Mouse (Mus musculus): ENCODE measurements at regions not wholly inside any gene's neighbourhood (a gene's known extent, or its start where the extent isn't known, plus 50 kb on each side); places are given as distances from the start of the nearest gene placed in this dataset.
A peak's percentile ranks its signal among the peaks of the same experiment; 100 is the strongest.

DNA sequence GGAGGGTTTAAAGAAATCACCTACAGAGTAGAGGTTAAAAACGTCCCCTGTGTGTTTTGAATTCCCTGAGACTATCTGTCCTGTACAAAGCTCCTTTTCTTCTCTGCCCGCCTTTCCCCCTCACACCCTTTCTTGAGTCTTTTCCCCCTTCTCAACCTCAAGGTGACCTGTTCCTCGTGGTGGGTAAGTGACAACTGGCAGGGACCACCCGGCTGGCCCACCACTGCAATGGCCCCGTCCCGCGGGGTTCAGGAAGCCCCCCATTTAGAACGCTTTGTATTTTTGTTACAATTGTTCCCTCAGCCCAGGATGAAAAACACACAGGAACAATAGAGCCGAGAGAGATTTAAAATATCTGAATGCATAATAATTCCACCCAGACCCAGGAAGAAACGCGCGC lies 272.9 kb upstream of the Sox2 start:
- peak; percentile 37 for DNase-seq (ENCODE audit: low spot score)

GRCm38 (mm10) chr3:34371418-34371817 lies 278.8 kb upstream of the Sox2 start:
- DNase-seq (ENCODE audit: low spot score) = no peak

- DNase-seq (ENCODE audit: low spot score) = no peak
These were observed 257.0 kb upstream of the Dnajc19 start for GRCm38 (mm10) chr3:34338100-34338499.

- DNase-seq (ENCODE audit: low spot score) = no peak
These were observed 252.4 kb upstream of the Dnajc19 start for GRCm38 (mm10) chr3:34333555-34333954.

DNA sequence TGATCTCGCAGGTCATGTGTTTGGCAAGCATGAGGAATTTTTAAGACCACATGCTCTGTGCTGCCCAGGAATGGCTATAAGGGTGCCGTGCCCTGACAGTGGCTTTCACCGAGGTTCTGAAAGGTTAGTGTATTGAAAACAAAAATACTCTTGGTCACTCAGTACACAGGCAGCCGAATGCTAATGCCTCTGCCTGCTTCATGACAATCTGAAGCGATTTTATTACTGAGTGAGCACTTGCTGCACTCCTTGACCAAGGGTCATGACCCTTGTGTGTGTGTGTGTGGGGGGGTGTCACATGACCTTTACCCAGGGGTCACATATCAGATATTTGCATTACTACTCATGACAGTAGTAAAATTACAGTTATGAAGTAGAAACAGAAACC lies 250.8 kb upstream of the Dnajc19 start:
- DNase-seq (ENCODE audit: low spot score) = peak; percentile 17

- DNase-seq (ENCODE audit: low spot score) = no peak
These were observed 250.1 kb upstream of the Dnajc19 start for GRCm38 (mm10) chr3:34330970-34331888.

GRCm38 (mm10) chr3:34328865-34329264 lies 247.7 kb upstream of the Dnajc19 start:
- DNase-seq (ENCODE audit: low spot score) = peak; percentile 86

GRCm38 (mm10) chr3:34325669-34326068 lies 244.5 kb upstream of the Dnajc19 start:
- peak; percentile 21 for DNase-seq (ENCODE audit: low spot score)

DNA sequence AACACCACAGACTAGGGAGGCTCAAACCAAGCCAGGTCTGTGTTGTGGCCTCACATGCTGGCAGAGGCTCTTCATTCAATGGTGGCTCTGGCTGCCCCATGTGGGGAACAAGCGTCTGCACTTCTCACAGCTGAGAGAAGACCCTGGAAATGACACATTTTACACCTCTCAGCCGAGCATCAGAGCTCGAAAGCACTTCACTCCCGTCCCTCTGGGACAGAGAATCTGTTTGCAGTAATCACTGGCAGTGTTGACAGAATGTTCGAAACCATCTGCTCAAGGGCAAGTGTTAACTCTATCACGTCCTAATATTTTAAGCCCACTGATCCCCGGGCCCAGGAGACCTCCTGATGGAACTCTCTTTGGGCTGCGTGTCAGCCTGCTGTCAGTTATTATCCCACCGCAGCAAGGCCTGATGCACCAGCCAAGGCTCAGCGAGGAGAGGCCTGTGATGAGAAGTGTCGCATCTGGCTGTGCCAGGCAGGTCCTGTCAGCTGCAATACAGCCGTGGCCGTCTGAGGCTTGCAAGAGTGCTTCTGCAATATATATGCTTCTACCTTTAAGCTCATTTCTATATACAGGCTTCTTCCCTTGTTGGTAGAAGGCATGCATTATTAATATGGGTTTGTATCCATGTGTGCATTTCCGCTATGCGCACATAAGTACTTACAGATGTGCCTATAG lies 241.5 kb upstream of the Dnajc19 start:
- peak; percentile 72 for DNase-seq (ENCODE audit: low spot score)

DNA sequence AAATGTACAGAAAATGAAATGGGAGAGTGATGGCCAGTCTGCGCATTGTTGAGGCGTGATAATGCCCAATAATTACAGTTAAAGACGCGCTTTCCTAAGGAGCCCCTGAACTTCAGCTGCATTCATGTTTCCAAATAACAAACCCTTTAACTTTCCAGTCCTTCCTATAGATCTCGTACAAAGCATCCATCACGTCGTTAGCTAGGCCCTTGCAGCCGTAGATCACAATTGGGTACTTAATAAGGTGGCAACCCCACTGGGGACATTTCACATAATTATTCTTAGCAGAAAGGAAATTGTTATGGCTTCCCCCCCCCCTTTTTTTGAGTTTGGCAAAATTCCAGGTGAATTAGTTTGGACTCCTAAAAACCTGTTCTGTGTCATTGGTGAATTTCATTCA lies 233.7 kb upstream of the Dnajc19 start:
- DNase-seq (ENCODE audit: low spot score) = peak; percentile 12

GRCm38 (mm10) chr3:34314393-34314792 lies 233.3 kb upstream of the Dnajc19 start:
- peak; percentile 23 for DNase-seq (ENCODE audit: low spot score)

DNA sequence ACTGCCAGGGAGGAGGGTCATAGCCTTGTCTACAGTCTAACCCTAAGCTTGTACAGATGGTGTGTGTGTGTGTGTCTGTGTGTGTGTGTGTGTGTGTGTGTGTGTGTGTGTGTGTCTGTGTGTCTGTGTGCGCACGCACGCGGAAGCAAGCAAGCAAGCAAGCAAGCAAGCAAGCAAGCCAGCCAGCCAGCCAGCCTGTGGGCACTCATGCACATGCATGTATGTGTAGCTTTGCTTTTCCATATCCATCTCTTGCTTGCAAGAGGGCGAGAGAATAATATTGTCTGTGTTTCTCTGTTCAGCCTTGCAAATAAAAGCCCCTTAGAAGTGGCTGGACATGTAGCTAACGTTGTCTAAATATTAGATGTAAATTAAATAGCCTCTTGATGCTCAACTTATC lies 230.8 kb upstream of the Dnajc19 start:
- no peak for DNase-seq (ENCODE audit: low spot score)

DNA sequence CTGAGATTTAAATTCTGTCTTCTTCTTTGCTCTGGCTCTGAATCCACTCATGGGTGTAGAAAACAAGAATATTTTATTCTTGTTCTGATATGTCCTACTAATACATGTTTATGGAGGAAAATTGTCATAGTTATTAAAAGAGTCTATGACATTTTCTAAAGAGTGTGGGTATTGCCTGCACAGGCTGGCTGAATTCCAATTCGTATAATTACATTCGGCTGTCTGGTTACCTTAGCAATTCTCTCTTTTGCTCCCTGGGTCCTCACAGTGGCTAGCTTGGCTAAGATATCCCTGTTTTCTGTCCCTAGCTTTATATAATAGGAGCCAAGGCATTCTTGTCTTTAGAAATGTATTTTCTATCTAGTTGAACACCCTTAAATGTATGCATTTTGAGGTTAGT lies 218.5 kb upstream of the Dnajc19 start:
- DNase-seq (ENCODE audit: low spot score) = no peak

GRCm38 (mm10) chr3:34287836-34288235 lies 206.7 kb upstream of the Dnajc19 start:
- no peak for DNase-seq (ENCODE audit: low spot score)

DNA sequence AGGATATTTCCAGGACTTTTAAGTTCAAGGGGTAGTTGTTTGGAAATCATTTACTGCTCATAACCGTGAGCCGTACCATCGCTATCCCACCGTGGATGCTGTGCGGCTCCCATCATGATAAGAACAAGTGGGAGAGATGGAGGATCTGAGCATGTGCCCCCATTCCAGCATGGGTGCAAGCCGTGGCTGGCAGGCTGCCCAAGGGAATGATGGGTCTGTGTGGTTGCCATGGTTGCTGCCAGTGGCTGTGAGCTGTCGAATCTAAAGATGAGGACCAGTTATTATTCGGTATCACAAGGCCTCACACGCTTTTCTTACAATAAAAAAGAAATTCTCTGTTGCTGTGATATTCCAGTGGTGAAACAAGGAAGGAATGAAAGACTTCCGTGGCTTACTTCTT lies 189.0 kb upstream of the Dnajc19 start:
- DNase-seq (ENCODE audit: low spot score) = no peak

DNA sequence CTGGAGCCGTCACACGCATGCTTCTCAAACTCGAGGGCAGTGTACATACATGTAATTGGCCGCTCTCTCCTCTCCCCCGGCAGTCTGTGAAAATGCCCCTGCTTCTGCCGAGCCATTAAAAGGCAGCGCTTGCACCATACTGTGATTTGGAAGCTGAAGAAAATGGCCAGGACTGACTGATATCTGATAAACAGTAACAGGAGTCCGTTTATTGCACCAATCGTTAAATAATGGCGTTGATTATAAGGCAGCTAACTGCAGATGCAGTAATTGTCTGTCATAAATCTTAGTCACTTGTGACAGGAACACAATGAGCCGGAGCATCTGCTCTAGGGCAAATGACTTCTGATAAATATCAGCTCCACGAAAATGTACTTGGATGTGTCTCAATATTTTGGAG lies 185.3 kb upstream of the Dnajc19 start:
- DNase-seq (ENCODE audit: low spot score) = no peak

GRCm38 (mm10) chr3:34264811-34265210 lies 183.7 kb upstream of the Dnajc19 start:
- DNase-seq (ENCODE audit: low spot score) = no peak

GRCm38 (mm10) chr3:34252730-34253337 lies 171.7 kb upstream of the Dnajc19 start:
- peak; percentile 58 for DNase-seq (ENCODE audit: low spot score)

- no peak for DNase-seq (ENCODE audit: low spot score)
These were observed 161.0 kb upstream of the Dnajc19 start for GRCm38 (mm10) chr3:34242126-34242525.

DNA sequence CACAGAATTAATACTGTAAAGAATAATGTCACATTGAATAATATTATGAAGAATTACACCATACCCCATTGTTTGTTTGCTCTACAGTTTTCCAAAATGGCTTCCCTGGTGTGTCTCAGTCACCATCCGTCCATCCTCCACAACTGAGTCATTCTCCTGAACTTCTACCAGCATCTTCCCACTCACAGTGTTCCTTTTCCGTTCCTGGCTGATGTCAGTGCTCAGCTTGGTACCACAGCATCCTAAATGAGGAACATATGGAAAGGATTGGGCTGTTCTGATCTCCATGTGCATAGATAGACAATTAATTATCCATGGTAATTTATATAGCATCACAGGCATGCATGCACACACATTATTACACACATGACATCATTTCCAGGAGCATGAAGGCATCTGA lies 158.9 kb upstream of the Dnajc19 start:
- no peak for DNase-seq (ENCODE audit: low spot score)

DNA sequence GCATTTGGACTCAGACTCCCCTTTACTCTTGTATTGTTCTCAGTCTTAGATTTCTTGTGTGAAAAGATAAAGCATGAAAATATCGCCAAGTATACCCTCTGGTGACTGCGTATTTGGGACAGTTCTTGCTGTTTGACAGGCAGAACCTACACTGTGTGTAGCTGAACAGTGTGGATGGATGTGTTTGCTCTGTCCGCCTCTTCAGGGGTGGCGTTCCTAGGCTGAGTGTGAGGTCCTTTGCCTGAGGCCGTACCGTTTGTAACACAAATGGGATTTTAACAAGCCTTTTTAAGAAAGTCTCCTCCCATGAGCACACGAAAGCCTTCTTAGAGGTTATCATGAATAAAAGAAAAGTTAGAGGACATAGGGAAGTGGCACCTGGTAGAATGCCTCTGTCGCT lies 153.3 kb upstream of the Dnajc19 start:
- DNase-seq (ENCODE audit: low spot score) = no peak

DNA sequence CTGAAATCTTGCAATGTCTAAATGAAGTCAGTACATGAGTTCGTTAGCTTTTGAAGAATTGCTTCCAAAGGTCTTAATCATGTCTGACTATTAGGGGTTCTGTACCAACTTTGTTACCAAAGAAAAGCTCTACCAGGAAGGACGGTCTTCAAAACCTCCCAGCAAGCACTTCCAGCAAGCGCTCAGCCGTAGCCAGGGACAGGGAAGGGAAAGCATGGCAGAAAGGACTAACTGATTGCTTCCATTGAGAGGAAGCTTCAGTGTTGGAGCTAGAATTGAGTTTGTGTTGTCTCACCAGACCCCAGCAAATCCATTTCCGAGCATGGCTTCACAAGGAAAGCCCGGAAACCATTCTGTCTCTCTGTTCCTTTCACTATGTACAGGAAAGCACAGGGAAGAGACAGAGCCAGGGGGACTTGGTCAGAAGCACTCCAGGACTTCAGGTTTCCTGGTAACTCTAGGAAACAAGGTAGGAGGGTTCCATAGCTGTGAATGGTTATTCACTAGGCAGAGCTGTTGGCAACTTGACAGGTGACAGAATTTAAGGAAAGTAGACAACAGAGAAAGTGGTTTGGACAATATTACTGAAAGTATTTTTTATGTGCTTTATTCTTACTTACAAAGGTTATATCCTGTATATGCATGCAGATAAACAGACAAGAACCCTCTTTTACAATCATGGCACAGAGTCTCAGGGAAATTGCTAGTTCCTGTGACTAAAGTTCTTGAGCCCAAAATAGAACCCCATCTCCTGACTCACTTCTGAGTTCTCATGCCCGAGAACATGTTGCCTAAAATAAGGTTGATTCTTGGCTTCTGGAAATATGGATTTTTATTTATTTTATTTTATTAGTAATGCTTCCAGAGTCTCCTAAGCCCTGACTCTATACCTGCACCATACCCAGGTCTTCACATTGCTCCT lies 151.5 kb upstream of the Dnajc19 start:
- no peak for DNase-seq (ENCODE audit: low spot score)

Measured in retina, embryonic 14.5 days (tissue).